Comparison of ENCODE assay signal across 8 mouse cellular contexts in the genomic region with DNA sequence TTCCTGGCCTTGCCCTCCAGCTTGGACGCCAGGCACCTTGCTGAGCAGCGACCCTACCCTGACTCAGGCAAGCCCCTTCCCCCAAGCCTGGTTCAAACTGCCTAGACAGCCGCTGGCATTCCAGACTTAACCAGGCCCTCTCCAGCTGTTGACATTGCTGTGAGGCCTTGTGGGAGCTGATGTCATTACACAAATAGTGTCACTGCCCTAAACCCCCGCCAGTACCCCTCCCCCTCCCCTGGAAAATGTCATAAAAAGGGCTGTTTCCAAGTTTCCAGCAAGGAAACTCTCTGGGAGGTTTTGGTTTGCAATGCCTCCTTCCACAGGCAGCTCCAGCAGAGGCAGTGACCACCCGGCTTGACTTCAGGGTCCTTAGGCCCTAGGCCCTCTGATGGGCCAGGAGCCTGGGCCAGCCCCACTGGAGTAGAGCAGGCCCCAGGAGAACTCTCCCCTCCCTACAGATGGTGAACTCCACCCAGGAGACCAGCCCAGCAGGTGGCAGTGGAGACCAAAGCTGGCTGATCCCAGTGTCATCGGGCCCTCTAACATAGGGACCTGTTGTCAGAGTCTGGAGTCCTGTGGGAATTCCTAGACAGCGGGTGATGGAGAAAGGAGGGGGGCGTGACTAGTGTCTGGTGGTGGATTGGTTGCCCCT.
DNase-seq lines count a peak whose midpoint lies in the region; TF ChIP-seq lines count a peak whose summit lies in the region.

No protein-coding gene starts in this region.

- TF ChIP-seq POLR2A in heart, adult 2 months (IDR thresholded peaks at IDR 0.05; ENCODE audit: insufficient read depth, low read depth, low read length): no peak
- TF ChIP-seq POLR2A in lung, adult 2 months (IDR thresholded peaks at IDR 0.05; ENCODE audit: borderline replicate concordance, extremely low read depth, low read depth, low read length): no peak
- no peak for TF ChIP-seq POLR2A in thymus, adult 2 months (IDR thresholded peaks at IDR 0.05; ENCODE audit: control insufficient read depth, extremely low read depth, insufficient read depth, low read length, poor library complexity)

- intact Hi-C loops in heart, adult 2 months (cut with DNase I): loop anchor here (1.0 to 5.0 kb wide), 2 partner anchors 196 to 205 kb away; no protein-coding TSS in a partner anchor

- 34% methylated on average over 8 of the region's 8 CpGs for WGBS in heart, adult 2 months
- WGBS in lung, adult 2 months: 41% methylated on average over 8 of the region's 8 CpGs
- WGBS in thymus, adult 2 months: 80% methylated on average over 8 of the region's 8 CpGs

- peaks cover 9% of the 10 kb centered on the region; the same call in 1 of the 2 replicates for H3K4me1 ChIP-seq in heart, adult 2 months (ENCODE audit: control insufficient read depth, insufficient read depth, low read length)
- H3K4me1 ChIP-seq in lung, adult 2 months (ENCODE audit: control insufficient read depth, insufficient read depth, low read length): peaks cover 5% of the 10 kb centered on the region
- H3K4me1 ChIP-seq in thymus, adult 2 months (replicated peaks; ENCODE audit: control insufficient read depth, insufficient read depth, low read length): peaks cover 88% of the 10 kb centered on the region

- peak overlapping the region; percentile 43 for H3K27ac ChIP-seq in heart, adult 2 months
- H3K27ac ChIP-seq in thymus, adult 2 months (ENCODE audit: control insufficient read depth, insufficient read depth, low read length): peak overlapping the region; percentile 23; the same call in 1 of the 2 replicates

- no peak overlapping the region for H3K4me3 ChIP-seq in heart, adult 2 months
- no peak overlapping the region for H3K4me3 ChIP-seq in lung, adult 2 months (replicated peaks; ENCODE audit: extremely low read depth, low read depth, low read length)
- H3K4me3 ChIP-seq in thymus, adult 2 months (ENCODE audit: control insufficient read depth, insufficient read depth, low read length): no peak overlapping the region

- H3K79me2 ChIP-seq in heart, adult 2 months (replicated peaks; ENCODE audit: control insufficient read depth, insufficient read depth, low read length): no peaks in the 10 kb centered on the region

- no peak for TF ChIP-seq EP300 in heart, adult 2 months (IDR thresholded peaks at IDR 0.05; ENCODE audit: insufficient read depth, low read depth, low read length)

- peak; percentile 53 to 64 for DNase-seq in layer of hippocampus, postnatal 10 days (ENCODE audit: low spot score in 2 of 2)
- no peak for DNase-seq in layer of hippocampus, adult 9-11 months
- DNase-seq in adrenal gland, adult (ENCODE audit: inconsistent age in 2 of 2, low spot score in 1 of 2): peak; percentile 23 to 70
- DNase-seq in heart, adult 2 months: peak; percentile 68 to 75
- DNase-seq in kidney, adult 18-20 months: peak; percentile 51
- DNase-seq in lung, adult 2 months: no peak
- DNase-seq in thymus, adult 2 months: peak; percentile 81
- DNase-seq in spleen, postnatal 36 days (ENCODE audit: low spot score in 2 of 2): no peak

- H3K36me3 ChIP-seq in heart, adult 2 months (ENCODE audit: control insufficient read depth, insufficient read depth, low read length): no peaks in the 10 kb centered on the region
- no peaks in the 10 kb centered on the region for H3K36me3 ChIP-seq in thymus, adult 2 months (ENCODE audit: control insufficient read depth, insufficient read depth, low read length)

- peak; percentile 75 for TF ChIP-seq CTCF in heart, adult 2 months (IDR thresholded peaks at IDR 0.05)
- TF ChIP-seq CTCF in lung, adult 2 months (IDR thresholded peaks at IDR 0.05; ENCODE audit: insufficient read depth, low read length): peak; percentile 59
- no peak for TF ChIP-seq CTCF in thymus, adult 2 months (IDR thresholded peaks at IDR 0.05; ENCODE audit: borderline replicate concordance, control insufficient read depth, extremely low read depth, insufficient read depth, low read length, poor library complexity)

- H3K27me3 ChIP-seq in heart, adult 2 months (ENCODE audit: control insufficient read depth, insufficient read depth, low read length): no peaks in the 10 kb centered on the region
- H3K27me3 ChIP-seq in thymus, adult 2 months (ENCODE audit: control insufficient read depth, insufficient read depth, low read length): no peaks in the 10 kb centered on the region

- no peak overlapping the region for H3K9ac ChIP-seq in heart, adult 2 months (ENCODE audit: low read depth, low read length)

Comparison
In these comparisons a context has a peak if more than half of its experiments do, and no peak if none do; other contexts are left out.
1. DNase-seq: peak in layer of hippocampus, postnatal 10 days (2 of 2), adrenal gland, adult (2 of 2), heart, adult 2 months (2 of 2), kidney, adult 18-20 months (single experiment) and thymus, adult 2 months (single experiment); none in layer of hippocampus, adult 9-11 months (single experiment), lung, adult 2 months (single experiment) and spleen, postnatal 36 days (0 of 2).